Mouse (Mus musculus) brain, embryonic 14.5 days (tissue): Measurements from ENCODE around the gene G430095P16Rik. TPM values are rescaled to one million over a fixed set of nuclear protein-coding genes. Genes with fewer than 3 reads are reported as not detected.

ENCODE experiments used
- DNase-seq: peaks from one replicate; pipeline ENCODE4 v3.0.0-alpha.2; 2011; ENCODE audit warnings: low read depth
- CTCF ChIP-seq: fragments of 200-500 bp; IDR thresholded peaks from 2 replicates; pipeline ENCODE4 v1.5.1; 2012; ENCODE audit warnings: inconsistent platforms, mild to moderate bottlenecking, moderate library complexity, borderline replicate concordance; ENCODE audit not compliant: insufficient read depth, insufficient read length; ENCODE audit errors: extremely low read depth
- POLR2A ChIP-seq: fragments of 200-500 bp; IDR thresholded peaks from 2 replicates; pipeline ENCODE4 v1.6.1; 2012; ENCODE audit warnings: mild to moderate bottlenecking, inconsistent platforms, borderline replicate concordance; ENCODE audit not compliant: poor library complexity, insufficient read depth, insufficient read length, severe bottlenecking; ENCODE audit errors: extremely low read depth
- polyA plus RNA-seq: library from polyadenylated mRNA; depleted of rRNA; stranded (reverse); fragments of >200 nt; gene quantifications from 2 replicates; pipeline ENCODE4 v1.2.3, GENCODE M21; 2012

The G430095P16Rik gene
- polyA plus RNA-seq, 1 experiment, result 0.92 TPM

DNA sequence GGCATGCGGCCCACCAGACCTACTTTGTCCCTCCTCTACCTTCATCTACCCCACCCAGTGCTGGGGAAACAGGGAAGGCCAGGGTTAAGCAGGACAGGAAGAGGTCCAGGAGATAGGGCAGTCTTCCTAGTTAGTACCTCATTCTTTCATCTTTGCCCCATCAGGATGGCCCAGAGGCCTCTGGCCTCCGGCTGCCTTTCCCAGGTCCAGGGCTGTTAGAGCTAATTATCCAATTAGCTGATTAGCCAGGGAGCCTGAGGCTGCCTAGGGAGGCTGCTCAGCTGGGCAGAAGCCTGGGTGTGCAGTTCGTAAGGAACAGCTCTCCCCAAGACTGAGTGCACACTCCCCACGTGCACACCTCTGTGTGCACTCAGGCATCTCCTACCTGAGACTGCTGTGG is 9.4 kb upstream of the G430095P16Rik start:
- TF ChIP-seq POLR2A (no peak), CTCF (no peak)
- peak; percentile 68 for DNase-seq

GRCm38 (mm10) chr8:84714161-84714560 is 8.6 kb upstream of the G430095P16Rik start:
- peak; percentile 64 for DNase-seq
- TF ChIP-seq POLR2A (no peak), CTCF (no peak)

DNA sequence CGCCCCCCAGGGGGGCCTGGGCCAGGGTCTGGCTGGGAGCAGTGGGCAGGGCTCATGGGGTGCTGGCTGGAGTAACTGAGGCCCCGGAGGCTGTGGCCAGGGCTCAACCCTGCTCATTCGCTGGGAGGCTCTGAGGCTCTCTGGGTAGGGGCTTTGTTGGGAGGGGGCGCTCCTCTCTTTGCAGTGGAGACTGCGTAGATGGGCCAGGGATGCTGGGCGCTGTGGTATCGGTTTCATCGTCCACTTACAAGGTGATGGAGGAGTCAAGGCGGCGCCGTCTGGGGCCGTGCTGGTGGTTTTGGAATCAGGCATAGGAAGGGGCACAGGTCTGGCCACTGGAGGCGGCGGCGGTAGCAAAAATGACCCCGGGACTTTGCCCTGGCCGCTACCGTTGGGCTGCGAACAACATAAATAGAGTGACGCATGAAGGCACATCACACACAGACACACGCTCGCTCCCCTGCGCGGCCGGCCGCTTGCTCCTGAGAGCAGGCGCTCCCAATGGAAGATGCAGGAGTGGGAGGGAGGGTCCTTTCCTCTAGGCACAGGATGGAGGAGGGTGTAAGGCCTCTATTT is 6.8 kb upstream of the G430095P16Rik start:
- TF ChIP-seq POLR2A (no peak), CTCF (no peak)
- peak; percentile 64 for DNase-seq

DNA sequence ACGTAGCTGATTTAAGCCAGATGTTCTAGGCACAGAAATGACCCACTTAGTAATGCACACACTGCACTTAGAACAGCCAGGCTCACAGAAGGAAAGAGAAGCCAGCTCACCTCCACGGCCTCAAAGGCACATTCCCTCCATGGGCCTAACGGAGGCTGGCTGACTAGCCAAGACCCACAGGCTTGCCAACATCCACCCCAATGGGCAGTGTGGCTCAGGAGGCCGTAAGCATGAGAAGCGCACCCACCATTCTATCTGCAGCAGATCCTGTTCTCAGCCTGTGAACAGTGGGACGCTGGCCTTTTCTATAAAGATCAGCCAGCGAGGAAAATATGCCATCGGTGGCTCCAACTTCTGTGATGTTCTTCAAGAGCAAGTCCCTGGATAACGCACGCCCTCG is 6.0 kb upstream of the G430095P16Rik start:
- no peak for DNase-seq
- TF ChIP-seq POLR2A, result no peak
- no peak for TF ChIP-seq CTCF

DNA sequence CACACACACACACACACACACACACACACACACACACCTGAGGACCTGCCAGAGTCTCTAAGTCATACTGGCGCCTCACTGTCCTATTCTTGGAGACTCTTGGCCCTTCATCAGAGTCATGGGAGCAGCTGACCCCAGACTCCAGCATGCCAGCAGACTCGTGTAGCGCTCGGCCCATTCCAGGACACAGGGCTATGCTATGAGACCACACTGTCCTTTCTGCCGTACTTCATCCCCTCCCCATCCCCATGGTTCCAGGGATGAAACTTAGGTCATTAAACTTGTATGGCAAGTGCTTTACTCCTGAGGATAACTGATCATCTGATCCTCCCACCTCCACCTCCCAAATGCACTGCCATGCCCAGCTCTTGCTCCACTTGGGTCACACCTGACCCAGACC is 4.3 kb upstream of the G430095P16Rik start:
- TF ChIP-seq CTCF (no peak), POLR2A (no peak)
- no peak for DNase-seq

DNA sequence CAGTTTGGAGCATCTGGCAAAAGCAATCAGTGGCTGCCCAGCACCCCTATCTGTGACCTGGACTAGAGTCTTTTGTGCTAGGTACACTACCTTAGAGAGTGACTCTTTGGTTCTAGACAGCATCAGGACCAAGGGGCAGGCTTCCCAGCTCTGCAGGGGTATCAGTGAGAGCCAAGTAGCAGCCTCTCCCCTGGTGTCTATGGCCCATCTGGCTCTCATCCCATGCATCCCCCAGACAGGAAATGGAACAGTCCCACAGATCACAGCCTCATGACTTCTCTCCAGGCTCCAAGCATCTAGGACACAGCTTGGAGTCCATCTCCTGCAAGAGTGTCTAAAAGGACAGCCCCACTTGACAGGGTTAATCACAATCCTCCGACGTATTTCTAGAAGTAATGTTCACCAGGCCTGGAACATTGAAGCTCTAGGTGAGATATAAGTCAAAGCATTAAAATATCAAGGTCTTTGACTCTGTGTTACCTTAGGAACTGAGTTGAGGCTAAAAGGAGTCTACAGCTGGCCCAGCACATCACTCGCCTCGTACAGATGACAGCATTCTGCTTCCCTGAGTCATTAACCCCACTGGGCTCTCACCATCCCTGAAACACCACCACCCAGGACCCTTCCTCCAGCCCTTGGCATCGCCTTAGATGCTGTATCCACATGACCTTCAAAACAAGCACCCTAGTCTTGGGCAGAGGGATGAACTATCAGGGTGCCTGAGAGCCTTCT is 3.7 kb upstream of the G430095P16Rik start:
- TF ChIP-seq CTCF, result no peak
- no peak for TF ChIP-seq POLR2A
- DNase-seq, result no peak

- no peak for DNase-seq
- no peak for TF ChIP-seq CTCF
- no peak for TF ChIP-seq POLR2A
These were observed 317 bp upstream of the G430095P16Rik start for GRCm38 (mm10) chr8:84722530-84722849.

DNA sequence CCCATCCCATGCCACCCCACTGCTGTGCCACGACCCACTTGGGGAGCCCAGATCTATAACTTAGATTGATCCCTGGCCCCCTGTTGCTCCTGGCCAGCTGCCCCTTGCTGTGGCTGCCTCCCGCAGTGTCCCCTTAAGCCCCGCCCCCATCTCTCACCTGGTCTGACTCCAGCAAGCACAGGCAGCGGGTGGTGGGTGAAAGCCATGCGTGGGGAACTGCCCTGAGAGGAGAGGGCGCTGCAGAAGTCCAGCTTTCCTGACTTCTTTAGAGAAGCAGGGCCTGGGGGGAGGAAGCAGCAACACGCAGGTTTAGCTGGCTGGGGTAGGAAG is 729 bp downstream of the G430095P16Rik start:
- TF ChIP-seq CTCF, result no peak
- no peak for TF ChIP-seq POLR2A
- no peak for DNase-seq

DNA sequence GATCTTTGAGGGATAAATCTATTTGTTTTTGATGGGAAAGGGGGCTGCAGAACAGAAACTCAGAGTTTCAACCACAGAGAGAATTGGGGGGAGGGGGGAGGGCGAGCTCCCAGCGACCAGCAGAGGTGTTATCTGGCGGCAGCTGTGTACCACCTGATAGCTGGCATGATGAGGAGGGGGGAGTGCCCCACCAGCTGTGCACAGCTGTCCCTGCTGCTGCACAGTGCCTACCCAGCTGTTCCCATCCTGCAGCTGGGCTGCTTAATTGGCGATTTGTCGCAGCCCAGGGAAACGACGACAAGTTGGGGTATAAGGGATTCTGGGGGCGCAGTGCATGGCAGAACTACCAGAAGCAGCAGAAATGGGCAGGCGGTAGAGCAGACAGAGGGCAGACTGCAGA is 1.9 kb downstream of the G430095P16Rik start:
- no peak for TF ChIP-seq POLR2A
- DNase-seq, result no peak

DNA sequence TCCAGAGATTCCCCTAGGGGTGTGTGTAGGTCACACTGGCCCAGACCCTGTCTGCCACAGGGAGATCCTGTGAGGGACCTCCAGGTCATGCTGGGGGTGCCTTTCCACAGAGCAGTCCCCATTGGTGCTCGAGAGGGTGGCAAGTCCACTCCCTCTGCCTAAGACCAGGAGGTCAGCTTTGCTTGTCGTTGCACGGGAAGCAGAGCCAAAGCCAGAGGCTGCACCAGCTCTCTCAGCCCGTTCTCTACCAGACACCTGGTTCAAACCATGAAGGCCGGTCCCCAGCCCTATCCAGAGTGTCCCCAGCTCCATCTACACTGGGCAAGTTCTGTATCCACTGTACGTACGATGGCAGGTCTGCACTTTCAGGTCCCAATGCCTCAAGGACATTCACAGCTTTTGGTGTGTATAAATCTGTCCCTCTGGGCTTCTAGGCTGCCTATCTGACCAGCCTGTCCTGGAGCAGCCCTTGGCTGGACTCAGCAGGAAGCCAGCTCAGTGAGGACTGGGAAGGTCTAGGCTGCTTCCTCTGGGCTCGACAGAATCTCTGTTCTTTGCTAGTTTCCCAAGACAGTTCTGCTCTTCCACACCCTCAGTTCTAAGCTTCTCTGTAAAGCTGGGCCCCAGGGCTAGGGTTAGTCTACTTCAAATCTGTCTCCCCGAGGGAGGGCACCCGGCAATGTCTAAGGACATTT is 2.6 kb downstream of the G430095P16Rik start:
- DNase-seq, result no peak
- TF ChIP-seq POLR2A, result no peak
- TF ChIP-seq CTCF, result no peak

- TF ChIP-seq CTCF, result peak; percentile 42; the same call in 1 of the 2 replicates
- no peak for TF ChIP-seq POLR2A
- DNase-seq, result peak; percentile 76
These were observed 3.1 kb downstream of the G430095P16Rik start for GRCm38 (mm10) chr8:84725941-84726259.

GRCm38 (mm10) chr8:84728474-84728873 is 5.7 kb downstream of the G430095P16Rik start:
- peak; percentile 96 for DNase-seq
- no peak for TF ChIP-seq CTCF
- no peak for TF ChIP-seq POLR2A
